Mouse (Mus musculus) forebrain, embryonic 14.5 days (tissue): ENCODE results near the gene Srrm4. TPM values are rescaled to one million over a fixed set of nuclear protein-coding genes. Genes with fewer than 3 reads are reported as not detected.

Experiments used
- ATAC-seq: fragments of 200-750 bp; cut with Nextera tagmentation; 2 replicates; pipeline ENCODE4 v1.8.0; 2017; ENCODE audit warnings: mild to moderate bottlenecking, moderate library complexity
- DNase-seq: peaks from one replicate; pipeline ENCODE4 v3.0.0-alpha.2; 2015; ENCODE audit warnings: low spot score
- H3K27ac ChIP-seq: fragments of 300-500 bp; sonication (generic); 2 replicates; pipeline ENCODE4 v1.5.1; 2014; ENCODE audit warnings: low read depth, mild to moderate bottlenecking, control low read depth, low read length, moderate library complexity
- H3K27me3 ChIP-seq: fragments of 300-500 bp; sonication (generic); replicated peaks from 2 replicates; pipeline ENCODE4 v1.6.1; 2014; ENCODE audit warnings: low read length, control low read depth, mixed read lengths; ENCODE audit not compliant: control insufficient read depth, insufficient read depth
- H3K36me3 ChIP-seq: fragments of 300-500 bp; sonication (generic); 2 replicates; pipeline ENCODE4 v1.6.1; 2014; ENCODE audit warnings: low read length, control low read depth; ENCODE audit not compliant: control insufficient read depth, insufficient read depth
- H3K4me1 ChIP-seq: fragments of 300-500 bp; sonication (generic); 2 replicates; pipeline ENCODE4 v1.6.1; 2014; ENCODE audit warnings: antibody characterized with exemption, low read length, control low read depth; ENCODE audit not compliant: control insufficient read depth, insufficient read depth
- H3K4me2 ChIP-seq: fragments of 300-500 bp; sonication (generic); 2 replicates; pipeline ENCODE4 v1.6.1; 2014; ENCODE audit warnings: mild to moderate bottlenecking, control low read depth, low read length
- H3K4me3 ChIP-seq: fragments of 300-500 bp; sonication (generic); 2 replicates; pipeline ENCODE4 v1.5.1; 2014; ENCODE audit warnings: low read depth, low read length, control low read depth
- H3K9ac ChIP-seq: fragments of 300-500 bp; sonication (generic); 2 replicates; pipeline ENCODE4 v1.6.1; 2014; ENCODE audit warnings: mild to moderate bottlenecking, low read length, control low read depth, moderate library complexity
- H3K9me3 ChIP-seq: fragments of 300-500 bp; sonication (generic); replicated peaks from 2 replicates; pipeline ENCODE4 v1.6.1; 2016; ENCODE audit warnings: low read length, control low read depth, mixed read lengths; ENCODE audit not compliant: control insufficient read depth
- WGBS: fragments of 180-500 bp; shearing (Covaris S2); extraction: QIAGEN DNeasy Blood & Tissue Kit; methylation state at CpG from one replicate; pipeline ENCODE4 v1.1.7; 2014; 5-methylcytosine and 5-hydroxymethylcytosine counted together
- polyA plus RNA-seq: library from polyadenylated mRNA; unstranded; fragments of >200 nt; fragmentation: Nextera tagmentation; extraction: Ambion mirVana; gene quantifications from 2 replicates; pipeline ENCODE4 v1.2.1, GENCODE M21; 2014

Gene Srrm4
- polyA plus RNA-seq, 1 experiment from 2014 or later = 20.0 TPM

- no peak overlapping the region for H3K4me3 ChIP-seq
- H3K9ac ChIP-seq = peak overlapping the region; percentile 36; the same call in 1 of the 2 replicates
- H3K27ac ChIP-seq = peak overlapping the region; percentile 23; the same call in 1 of the 2 replicates
- DNase-seq (no peak), ATAC-seq (no peak)
- H3K9me3 ChIP-seq = no peaks in the 10 kb centered on the region
- H3K4me1 ChIP-seq = peaks cover 9% of the 10 kb centered on the region
- peak overlapping the region; percentile 36 for H3K4me2 ChIP-seq
- no peaks in the 10 kb centered on the region for H3K36me3 ChIP-seq
- WGBS = 58% methylated on average over 22 of the region's 22 CpGs
- H3K27me3 ChIP-seq = no peaks in the 10 kb centered on the region
Measured at GRCm38 (mm10) chr5:116421791-116422481, 169.7 kb downstream of the Srrm4 start.

GRCm38 (mm10) chr5:116420759-116421225 lies 170.8 kb downstream of the Srrm4 start:
- DNase-seq (peak; percentile 86), ATAC-seq (peak; percentile 73)
- Histone ChIP-seq H3K4me2 (no peak overlapping the region), H3K4me3 (no peak overlapping the region), H3K27me3 (no peaks in the 10 kb centered on the region), H3K36me3 (no peaks in the 10 kb centered on the region), H3K27ac (peak overlapping the region; percentile 50), H3K9me3 (no peaks in the 10 kb centered on the region), H3K4me1 (peaks cover 9% of the 10 kb centered on the region), H3K9ac (no peak overlapping the region)
- WGBS = under 1% methylated on average over 6 of the region's 6 CpGs

- 96% methylated on average over 1 of the region's 1 CpGs for WGBS
- no peak overlapping the region for H3K4me2 ChIP-seq
- no peaks in the 10 kb centered on the region for H3K27me3 ChIP-seq
- peak overlapping the region; percentile 52; the same call in 1 of the 2 replicates for H3K27ac ChIP-seq
- no peak overlapping the region for H3K9ac ChIP-seq
- H3K4me1 ChIP-seq = peaks cover 9% of the 10 kb centered on the region
- no peak for DNase-seq
- H3K9me3 ChIP-seq = no peaks in the 10 kb centered on the region
- H3K4me3 ChIP-seq = no peak overlapping the region
- H3K36me3 ChIP-seq = no peaks in the 10 kb centered on the region
- ATAC-seq = no peak
Measured at GRCm38 (mm10) chr5:116420213-116420612, 171.4 kb downstream of the Srrm4 start.

- Histone ChIP-seq H3K4me1 (peaks cover 9% of the 10 kb centered on the region), H3K27me3 (no peaks in the 10 kb centered on the region), H3K4me2 (no peak overlapping the region), H3K27ac (no peak overlapping the region), H3K36me3 (no peaks in the 10 kb centered on the region), H3K9me3 (no peaks in the 10 kb centered on the region), H3K4me3 (no peak overlapping the region), H3K9ac (no peak overlapping the region)
- WGBS = 33% methylated on average over 6 of the region's 6 CpGs
- ATAC-seq = no peak
- no peak for DNase-seq
Measured at GRCm38 (mm10) chr5:116419322-116420045, 172.1 kb downstream of the Srrm4 start.

GRCm38 (mm10) chr5:116416208-116416607 lies 175.4 kb downstream of the Srrm4 start:
- WGBS = 7% methylated on average over 5 of the region's 5 CpGs
- H3K27ac ChIP-seq = no peak overlapping the region

GRCm38 (mm10) chr5:116409689-116410590 lies 181.7 kb downstream of the Srrm4 start:
- Histone ChIP-seq H3K27ac (no peak overlapping the region), H3K4me3 (no peak overlapping the region), H3K4me2 (no peak overlapping the region), H3K9ac (no peak overlapping the region), H3K36me3 (no peaks in the 10 kb centered on the region), H3K27me3 (no peaks in the 10 kb centered on the region), H3K4me1 (peaks cover 22% of the 10 kb centered on the region), H3K9me3 (no peaks in the 10 kb centered on the region)
- under 1% methylated on average over 16 of the region's 16 CpGs for WGBS
- no peak for ATAC-seq
- peak; percentile 59 for DNase-seq

More at GRCm38 (mm10) chr5:116416208-116416607, 175.4 kb downstream of the Srrm4 start:
- H3K36me3 ChIP-seq = no peaks in the 10 kb centered on the region
- no peaks in the 10 kb centered on the region for H3K9me3 ChIP-seq
- DNase-seq (no peak), ATAC-seq (no peak)
- no peak overlapping the region for H3K4me3 ChIP-seq
- H3K4me2 ChIP-seq = no peak overlapping the region
- H3K27me3 ChIP-seq = no peaks in the 10 kb centered on the region
- H3K9ac ChIP-seq = no peak overlapping the region
- peaks cover 3% of the 10 kb centered on the region; the same call in 1 of the 2 replicates for H3K4me1 ChIP-seq

GRCm38 (mm10) chr5:116408965-116409364 lies 182.7 kb downstream of the Srrm4 start:
- Histone ChIP-seq H3K4me3 (no peak overlapping the region), H3K4me1 (peaks cover 22% of the 10 kb centered on the region), H3K36me3 (no peaks in the 10 kb centered on the region), H3K27ac (no peak overlapping the region), H3K9me3 (no peaks in the 10 kb centered on the region), H3K27me3 (no peaks in the 10 kb centered on the region), H3K4me2 (no peak overlapping the region), H3K9ac (no peak overlapping the region)
- WGBS = 70% methylated on average over 9 of the region's 9 CpGs
- ATAC-seq (no peak), DNase-seq (no peak)

GRCm38 (mm10) chr5:116407936-116408335 lies 183.7 kb downstream of the Srrm4 start:
- 8% methylated on average over 6 of the region's 6 CpGs for WGBS
- ATAC-seq (no peak), DNase-seq (peak; percentile 48)
- no peak overlapping the region for H3K9ac ChIP-seq
- H3K4me2 ChIP-seq = no peak overlapping the region
- no peaks in the 10 kb centered on the region for H3K36me3 ChIP-seq
- no peak overlapping the region for H3K27ac ChIP-seq
- H3K27me3 ChIP-seq = no peaks in the 10 kb centered on the region
- no peak overlapping the region for H3K4me3 ChIP-seq
- H3K9me3 ChIP-seq = no peaks in the 10 kb centered on the region
- H3K4me1 ChIP-seq = peaks cover 22% of the 10 kb centered on the region
